Mouse (Mus musculus): Measurements from ENCODE around the gene Gnpat.

- TF ChIP-seq POLR2A (IDR thresholded peaks at IDR 0.05; ENCODE audit: extremely low read depth, insufficient read depth, low read length) (no peak), CTCF (IDR thresholded peaks at IDR 0.05; ENCODE audit: extremely low read depth, insufficient read depth, low read length) (no peak)
Observed at GRCm38 (mm10) chr8:124914061-124914460, 51.2 kb downstream of the Gnpat start.

Measured in cortical plate, adult 2 months (tissue).